Mouse (Mus musculus): ENCODE measurements at regions not wholly inside any gene's neighbourhood (a gene's known extent, or its start where the extent isn't known, plus 50 kb on each side); places are given as distances from the start of the nearest gene placed in this dataset.

DNA sequence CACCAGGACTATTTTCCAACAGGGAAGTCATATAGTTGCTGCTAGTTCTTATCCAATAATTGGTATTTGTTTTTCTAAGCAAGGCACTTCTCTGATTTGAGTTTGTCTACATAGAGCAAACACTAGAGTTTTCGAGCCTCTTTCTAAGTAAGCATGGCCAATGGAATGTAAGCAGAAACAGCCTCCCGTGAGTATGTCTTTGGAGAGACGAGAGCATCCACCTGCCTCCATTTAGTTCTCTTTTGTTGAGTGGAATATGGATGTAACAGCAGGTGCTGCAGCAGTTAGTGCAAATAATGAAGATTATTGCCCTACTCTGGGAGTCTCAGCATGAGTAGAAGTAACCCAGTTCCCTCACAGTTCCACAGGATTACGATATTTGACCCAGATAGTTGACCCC is 286.3 kb downstream of the 1500009L16Rik start:
- TF ChIP-seq CTCF (IDR thresholded peaks at IDR 0.05; ENCODE audit: borderline replicate concordance, extremely low read depth, insufficient read depth, insufficient read length) = no peak
- TF ChIP-seq POLR2A (IDR thresholded peaks at IDR 0.05; ENCODE audit: borderline replicate concordance, extremely low read depth, insufficient read depth, insufficient read length, poor library complexity, severe bottlenecking) = no peak

Measured in brain, embryonic 14.5 days (tissue).